Mouse (Mus musculus) inflammation-experienced regulatory T-cells, adult 16 weeks (primary cell): ENCODE data around the gene Cerkl. TPM values are rescaled to one million over a fixed set of nuclear protein-coding genes. Genes with fewer than 3 reads are reported as not detected.

Experiments
- polyA plus RNA-seq: library from polyadenylated mRNA; unstranded; fragments of 100-300 nt; shearing (Covaris generic); gene quantifications from one replicate; pipeline ENCODE4 v1.2.1, GENCODE M21; 2017

The Cerkl gene
- 16.0 TPM for polyA plus RNA-seq

GRCm38 (mm10) chr2:79456575-79457349 is at the start of gene Cerkl, which contains the start of gene Neurod1:
Gene Cerkl (minus strand): TSS chr2:79456785.
Gene Neurod1 (minus strand): TSS chr2:79456751.

Other genes with a start within 250 kb of the Cerkl start
- 328 TPM for gene Itga4, start 201.4 kb downstream of the Cerkl start, polyA plus RNA-seq
- gene Neurod1, start within 50 bp of the Cerkl start, polyA plus RNA-seq: not detected
- 2.5 TPM for gene Itprid2, start 178.6 kb upstream of the Cerkl start, polyA plus RNA-seq